Mouse (Mus musculus) layer of hippocampus, postnatal 14 days (tissue): Measurements from ENCODE around the gene Ifna11. TPM values are rescaled to one million over a fixed set of nuclear protein-coding genes. Genes with fewer than 3 reads are reported as not detected.
"Not testable (repeated sequence)": the region's sequence is repeated elsewhere in the genome, so short reads cannot be mapped to it uniquely, and the experiment has no call there.

Experiments used
- DNase-seq, 2 experiments: peaks; one replicate each; pipeline ENCODE4 v3.0.0; 2021 to 2022; ENCODE audit warnings: low spot score in 2 of 2, mixed read lengths in 1 of 2
- long read RNA-seq, 2 experiments: library from polyadenylated mRNA; stranded (forward); transcript quantifications; one replicate each; pipeline ENCODE4 v2.0.0; 2021
- total RNA-seq, 2 experiments: library from RNA; stranded (reverse); gene quantifications; 2 replicates each; pipeline ENCODE4 v1.2.3; 2021

Gene Ifna11
- not detected for total RNA-seq
- long read RNA-seq, experiment 1, result 0 reads
- long read RNA-seq, experiment 2, result 0 reads

- no peak for DNase-seq
These were observed at the start of gene Ifna11 for GRCm38 (mm10) chr4:88819659-88820058. TSS of gene Ifna11 (plus strand) at chr4:88819959.

GRCm38 (mm10) chr4:88773534-88773933 lies 46.2 kb upstream of the Ifna11 start, which contains the start of gene Gm13290:
TSS of gene Gm13290 (plus strand) at chr4:88773834.
- DNase-seq, result not testable (repeated sequence)

- not testable (repeated sequence) for DNase-seq
These were observed 43.1 kb upstream of the Ifna11 start, which contains the start of gene Gm13289 for GRCm38 (mm10) chr4:88776622-88777021. TSS of gene Gm13289 (plus strand) at chr4:88776922.

- DNase-seq, result not testable (repeated sequence)
These were observed 40.2 kb upstream of the Ifna11 start, which contains the start of gene Gm13272 for GRCm38 (mm10) chr4:88779550-88779949. TSS of gene Gm13272 (plus strand) at chr4:88779850.

- not testable (repeated sequence) for DNase-seq
These were observed 39.4 kb upstream of the Ifna11 start for GRCm38 (mm10) chr4:88780320-88780719.

- not testable (repeated sequence) for DNase-seq
These were observed 37.9 kb upstream of the Ifna11 start, which contains the start of gene Ifnz for GRCm38 (mm10) chr4:88781831-88782230. TSS of gene Ifnz (plus strand) at chr4:88782131.

- DNase-seq, result not testable (repeated sequence)
These were observed 37.4 kb upstream of the Ifna11 start for GRCm38 (mm10) chr4:88782335-88782734.

GRCm38 (mm10) chr4:88785409-88785808 lies 34.4 kb upstream of the Ifna11 start, which contains the start of gene Gm13276:
TSS of gene Gm13276 (plus strand) at chr4:88785709.
- not testable (repeated sequence) for DNase-seq

GRCm38 (mm10) chr4:88788402-88788801 lies 31.4 kb upstream of the Ifna11 start, which contains the start of gene Gm13277:
TSS of gene Gm13277 (plus strand) at chr4:88788632.
- peak; percentile 54 to 81 for DNase-seq

GRCm38 (mm10) chr4:88791250-88791649 lies 28.5 kb upstream of the Ifna11 start, which contains the start of gene Gm13278:
TSS of gene Gm13278 (plus strand) at chr4:88791550.
- not testable (repeated sequence) for DNase-seq

- DNase-seq, result peak; percentile 61 to 70
These were observed 25.7 kb upstream of the Ifna11 start, which contains the start of gene Gm13275 for GRCm38 (mm10) chr4:88793936-88794675. TSS of gene Gm13275 (plus strand) at chr4:88794487.

- DNase-seq, result not testable (repeated sequence)
These were observed 22.7 kb upstream of the Ifna11 start, which contains the start of gene Gm13279 for GRCm38 (mm10) chr4:88797097-88797496. TSS of gene Gm13279 (plus strand) at chr4:88797397.

- not testable (repeated sequence) for DNase-seq
These were observed 20.4 kb upstream of the Ifna11 start, which contains the start of gene Gm13285 for GRCm38 (mm10) chr4:88799365-88799764. TSS of gene Gm13285 (plus strand) at chr4:88799665.

- not testable (repeated sequence) for DNase-seq
These were observed 16.8 kb upstream of the Ifna11 start, which contains the start of gene Gm13287 for GRCm38 (mm10) chr4:88802954-88803353. TSS of gene Gm13287 (plus strand) at chr4:88803254.

GRCm38 (mm10) chr4:88805231-88805630 lies 14.5 kb upstream of the Ifna11 start, which contains the start of gene Gm13288:
TSS of gene Gm13288 (plus strand) at chr4:88805531.
- DNase-seq, result not testable (repeated sequence)

GRCm38 (mm10) chr4:88805761-88806160 lies 14.0 kb upstream of the Ifna11 start:
- DNase-seq, result peak in 1 of 2 experiments; percentile 10

GRCm38 (mm10) chr4:88815928-88816327 lies 3.8 kb upstream of the Ifna11 start, which contains the start of gene Ifna7:
TSS of gene Ifna7 (plus strand) at chr4:88816228.
- no peak for DNase-seq

GRCm38 (mm10) chr4:88822995-88823394 lies 3.2 kb downstream of the Ifna11 start:
- no peak for DNase-seq

- DNase-seq, result not testable (repeated sequence)
These were observed 7.4 kb downstream of the Ifna11 start, which contains the start of gene Ifna6 for GRCm38 (mm10) chr4:88827116-88827515. TSS of gene Ifna6 (plus strand) at chr4:88827416.

GRCm38 (mm10) chr4:88830523-88830922 lies 10.8 kb downstream of the Ifna11 start:
- DNase-seq, result peak; percentile 13 to 31

- DNase-seq, result not testable (repeated sequence)
These were observed 15.5 kb downstream of the Ifna11 start, which contains the start of gene Ifna5 for GRCm38 (mm10) chr4:88835225-88835624. TSS of gene Ifna5 (plus strand) at chr4:88835525.
